Mouse (Mus musculus) forebrain, embryonic 16.5 days (tissue): ENCODE measurements at regions not wholly inside any gene's neighbourhood (a gene's known extent, or its start where the extent isn't known, plus 50 kb on each side); places are given as distances from the start of the nearest gene placed in this dataset.

Source experiments
- ATAC-seq: fragments of 200-750 bp; cut with Nextera tagmentation; 2 replicates; pipeline ENCODE4 v1.8.0; 2017; ENCODE audit warnings: mild to moderate bottlenecking, moderate library complexity
- H3K27ac ChIP-seq: fragments of 300-500 bp; sonication (generic); 2 replicates; pipeline ENCODE4 v1.5.1; 2014; ENCODE audit warnings: low read length, control low read depth
- H3K27me3 ChIP-seq: fragments of 300-500 bp; sonication (generic); replicated peaks from 2 replicates; pipeline ENCODE4 v1.6.1; 2014; ENCODE audit warnings: low read length; ENCODE audit not compliant: control insufficient read depth, insufficient read depth
- H3K36me3 ChIP-seq: fragments of 300-500 bp; sonication (generic); 2 replicates; pipeline ENCODE4 v1.6.1; 2014; ENCODE audit not compliant: control insufficient read depth, insufficient read depth
- H3K4me1 ChIP-seq: fragments of 300-500 bp; sonication (generic); replicated peaks from 2 replicates; pipeline ENCODE4 v1.6.1; 2014; ENCODE audit warnings: low read length; ENCODE audit not compliant: control insufficient read depth, insufficient read depth
- H3K4me2 ChIP-seq: fragments of 300-500 bp; sonication (generic); 2 replicates; pipeline ENCODE4 v1.6.1; 2014; ENCODE audit warnings: mild to moderate bottlenecking, low read length, control low read depth
- H3K4me3 ChIP-seq: fragments of 300-500 bp; sonication (generic); replicated peaks from 2 replicates; pipeline ENCODE4 v1.5.1; 2014; ENCODE audit warnings: mild to moderate bottlenecking, low read length, control low read depth
- H3K9ac ChIP-seq: fragments of 300-500 bp; sonication (generic); replicated peaks from 2 replicates; pipeline ENCODE4 v1.6.1; 2014; ENCODE audit warnings: low read depth, low read length, control low read depth
- H3K9me3 ChIP-seq: fragments of 300-500 bp; sonication (generic); 2 replicates; pipeline ENCODE4 v1.6.1; 2016; ENCODE audit warnings: low read length; ENCODE audit not compliant: control insufficient read depth
- WGBS: fragments of 180-500 bp; shearing (Covaris S2); extraction: QIAGEN DNeasy Blood & Tissue Kit; methylation state at CpG from one replicate; pipeline ENCODE4 v1.1.7; 2014; 5-methylcytosine and 5-hydroxymethylcytosine counted together

DNA sequence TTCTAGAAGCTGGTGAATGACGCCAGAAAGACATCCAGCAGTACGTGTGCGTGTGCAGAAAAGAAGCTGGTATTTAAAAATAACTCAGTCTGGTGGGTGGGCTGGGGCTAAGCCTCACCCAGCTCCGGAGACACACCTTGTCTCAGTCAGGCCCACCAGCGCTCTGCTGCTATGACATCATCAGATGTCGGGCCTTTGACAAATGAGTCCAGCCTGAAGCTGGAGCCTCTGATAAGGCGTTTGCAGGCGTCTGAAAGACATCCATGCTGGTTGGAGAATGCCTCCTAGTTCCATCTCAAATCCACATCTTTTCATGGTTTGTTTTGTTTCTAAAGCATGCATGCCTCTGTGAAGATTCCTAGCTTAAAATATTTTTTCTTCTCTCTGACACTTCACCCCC is 344.2 kb downstream of the H2al1j start:
- no peak overlapping the region for H3K4me2 ChIP-seq
- 66% methylated on average over 8 of the region's 8 CpGs for whole genome bisulfite sequencing
- no peak for ATAC-seq
- no peaks in the 10 kb centered on the region for H3K36me3 ChIP-seq
- H3K4me1 ChIP-seq: no peaks in the 10 kb centered on the region
- 0 out of 2 replicates have a peak, but pooled peaks cover 2% of the 10 kb centered on the region for H3K9me3 ChIP-seq
- no peak overlapping the region for H3K27ac ChIP-seq
- H3K27me3 ChIP-seq: no peaks in the 10 kb centered on the region
- no peak overlapping the region for H3K4me3 ChIP-seq
- no peak overlapping the region for H3K9ac ChIP-seq

DNA sequence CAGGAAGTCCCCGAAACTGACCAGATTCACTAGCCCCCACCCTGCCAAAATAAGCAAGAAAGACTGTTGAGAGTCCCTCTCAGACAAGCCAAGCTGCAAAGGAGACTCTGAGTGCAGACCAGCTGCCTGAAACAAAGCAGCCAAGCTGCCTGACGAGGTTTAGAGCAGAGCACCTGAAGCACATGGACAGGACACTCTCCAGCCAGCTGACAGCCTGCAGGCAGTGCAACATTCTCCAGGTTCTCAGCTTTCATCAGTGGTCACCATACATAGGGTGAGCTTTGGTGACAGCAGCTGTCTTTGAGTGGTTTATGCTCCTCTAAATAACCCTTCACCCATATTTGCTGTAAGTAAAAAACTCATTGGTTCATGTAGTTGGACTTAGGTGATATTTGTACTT is 350.5 kb downstream of the H2al1j start:
- 68% methylated on average over 2 of the region's 2 CpGs for WGBS
- Histone ChIP-seq H3K36me3 (no peaks in the 10 kb centered on the region), H3K27me3 (no peaks in the 10 kb centered on the region), H3K4me3 (no peak overlapping the region), H3K4me1 (no peaks in the 10 kb centered on the region), H3K27ac (no peak overlapping the region), H3K9ac (no peak overlapping the region), H3K4me2 (no peak overlapping the region), H3K9me3 (no peaks in the 10 kb centered on the region)
- ATAC-seq: no peak

GRCm38 (mm10) chrX:11681274-11681673 is 353.7 kb downstream of the H2al1j start:
- H3K9ac ChIP-seq: no peak overlapping the region
- no peak overlapping the region for H3K27ac ChIP-seq
- no peaks in the 10 kb centered on the region for H3K4me1 ChIP-seq
- no peaks in the 10 kb centered on the region for H3K36me3 ChIP-seq
- H3K27me3 ChIP-seq: no peaks in the 10 kb centered on the region
- H3K9me3 ChIP-seq: no peaks in the 10 kb centered on the region
- no peak overlapping the region for H3K4me2 ChIP-seq
- WGBS: 77% methylated on average over 2 of the region's 2 CpGs
- H3K4me3 ChIP-seq: no peak overlapping the region
- no peak for ATAC-seq

- no peak overlapping the region for H3K27ac ChIP-seq
- H3K4me1 ChIP-seq: peaks cover 9% of the 10 kb centered on the region
- no peaks in the 10 kb centered on the region for H3K36me3 ChIP-seq
- peak overlapping the region; percentile 43 for H3K4me2 ChIP-seq
- no peak overlapping the region for H3K9ac ChIP-seq
- no peaks in the 10 kb centered on the region for H3K9me3 ChIP-seq
- H3K27me3 ChIP-seq: no peaks in the 10 kb centered on the region
- 30% methylated on average over 18 of the region's 18 CpGs for WGBS
- ATAC-seq: peak; percentile 36; the same call in 1 of the 2 replicates
- 0 out of 2 replicates have a peak overlapping the region, but pooled peaks have one; percentile 8 for H3K4me3 ChIP-seq
Measured at GRCm38 (mm10) chrX:11689989-11690405, 362.4 kb downstream of the H2al1j start.

DNA sequence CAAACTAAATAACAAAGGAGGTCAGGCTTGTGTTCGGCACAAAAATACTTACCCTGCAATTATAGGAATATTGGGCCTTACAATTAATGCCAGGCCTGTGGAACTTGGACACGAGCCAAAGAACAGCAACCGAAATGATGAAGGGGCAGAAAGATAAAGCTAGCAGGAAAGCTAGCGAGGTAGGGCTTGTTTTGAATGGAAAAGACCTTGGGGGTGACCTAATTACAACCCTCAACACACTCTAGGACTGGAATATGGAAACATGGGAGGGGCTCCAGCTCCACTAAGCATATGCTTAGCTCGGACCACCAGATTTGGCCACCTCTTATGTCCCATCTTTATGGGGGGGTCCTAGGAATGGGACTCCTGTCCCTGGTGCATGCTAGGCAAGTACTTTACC is 362.8 kb downstream of the H2al1j start:
- peak; percentile 45; the same call in 1 of the 2 replicates for ATAC-seq
- Histone ChIP-seq H3K9ac (no peak overlapping the region), H3K36me3 (no peaks in the 10 kb centered on the region)

GRCm38 (mm10) chrX:11691019-11691418 is 363.4 kb downstream of the H2al1j start:
- H3K27me3 ChIP-seq: no peaks in the 10 kb centered on the region
- no peaks in the 10 kb centered on the region for H3K9me3 ChIP-seq
- H3K4me2 ChIP-seq: no peak overlapping the region
- H3K27ac ChIP-seq: no peak overlapping the region
- no peak overlapping the region for H3K9ac ChIP-seq
- ATAC-seq: no peak
- no peaks in the 10 kb centered on the region for H3K36me3 ChIP-seq
- no peak overlapping the region for H3K4me3 ChIP-seq
- H3K4me1 ChIP-seq: peaks cover 9% of the 10 kb centered on the region
- WGBS: 58% methylated on average over 4 of the region's 4 CpGs

More for the DNA sequence above, 362.8 kb downstream of the H2al1j start:
- peaks cover 9% of the 10 kb centered on the region for H3K4me1 ChIP-seq
- 28% methylated on average over 5 of the region's 5 CpGs for whole genome bisulfite sequencing
- H3K27me3 ChIP-seq: no peaks in the 10 kb centered on the region
- H3K27ac ChIP-seq: no peak overlapping the region
- no peaks in the 10 kb centered on the region for H3K9me3 ChIP-seq
- H3K4me3 ChIP-seq: no peak overlapping the region
- H3K4me2 ChIP-seq: peak overlapping the region; percentile 43

DNA sequence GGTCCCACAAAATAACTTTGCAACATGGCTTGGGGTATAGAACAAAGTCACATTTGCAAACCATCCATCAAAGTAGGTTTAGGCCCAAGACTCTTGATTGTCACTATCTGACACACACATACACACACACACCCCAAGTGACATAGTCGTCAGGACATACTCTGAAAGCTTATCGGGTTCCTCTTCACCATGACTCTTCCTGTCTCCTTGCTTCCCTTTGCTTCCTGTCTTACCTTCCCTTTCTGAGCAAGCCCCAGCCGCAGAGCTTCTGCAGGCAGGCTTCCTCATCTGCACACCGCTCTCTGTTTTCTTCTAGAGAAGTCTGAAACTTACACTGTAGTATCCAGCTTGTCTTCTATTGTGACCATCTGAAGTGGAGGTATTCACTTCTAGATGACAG is 368.9 kb downstream of the H2al1j start:
- WGBS: 87% methylated on average over 4 of the region's 4 CpGs

GRCm38 (mm10) chrX:11701095-11701494 is 373.5 kb downstream of the H2al1j start:
- no peak overlapping the region for H3K4me3 ChIP-seq
- H3K4me1 ChIP-seq: no peaks in the 10 kb centered on the region
- H3K9ac ChIP-seq: no peak overlapping the region
- H3K36me3 ChIP-seq: no peaks in the 10 kb centered on the region
- H3K27me3 ChIP-seq: no peaks in the 10 kb centered on the region
- no peak for ATAC-seq
- H3K4me2 ChIP-seq: no peak overlapping the region
- no peak overlapping the region for H3K27ac ChIP-seq
- WGBS: 94% methylated on average over 2 of the region's 2 CpGs
- no peaks in the 10 kb centered on the region for H3K9me3 ChIP-seq

More for the DNA sequence above, 368.9 kb downstream of the H2al1j start:
- Histone ChIP-seq H3K27me3 (no peaks in the 10 kb centered on the region), H3K9me3 (no peaks in the 10 kb centered on the region), H3K4me2 (no peak overlapping the region), H3K9ac (no peak overlapping the region), H3K4me3 (no peak overlapping the region), H3K27ac (no peak overlapping the region), H3K36me3 (no peaks in the 10 kb centered on the region), H3K4me1 (no peaks in the 10 kb centered on the region)
- ATAC-seq: no peak

GRCm38 (mm10) chrX:11705851-11706557 is 378.4 kb downstream of the H2al1j start:
- Histone ChIP-seq H3K36me3 (no peaks in the 10 kb centered on the region), H3K4me2 (no peak overlapping the region), H3K4me3 (no peak overlapping the region), H3K27ac (no peak overlapping the region), H3K9me3 (no peaks in the 10 kb centered on the region), H3K27me3 (no peaks in the 10 kb centered on the region), H3K4me1 (no peaks in the 10 kb centered on the region), H3K9ac (no peak overlapping the region)
- 85% methylated on average over 6 of the region's 6 CpGs for WGBS
- ATAC-seq: no peak
